Mouse (Mus musculus): ENCODE results near the gene Igdcc4. TPM values are rescaled to one million over a fixed set of nuclear protein-coding genes. Genes with fewer than 3 reads are reported as not detected.

Igdcc4 gene
- polyA plus RNA-seq, 1 experiment from 2014 or later = 8.9 TPM

DNA sequence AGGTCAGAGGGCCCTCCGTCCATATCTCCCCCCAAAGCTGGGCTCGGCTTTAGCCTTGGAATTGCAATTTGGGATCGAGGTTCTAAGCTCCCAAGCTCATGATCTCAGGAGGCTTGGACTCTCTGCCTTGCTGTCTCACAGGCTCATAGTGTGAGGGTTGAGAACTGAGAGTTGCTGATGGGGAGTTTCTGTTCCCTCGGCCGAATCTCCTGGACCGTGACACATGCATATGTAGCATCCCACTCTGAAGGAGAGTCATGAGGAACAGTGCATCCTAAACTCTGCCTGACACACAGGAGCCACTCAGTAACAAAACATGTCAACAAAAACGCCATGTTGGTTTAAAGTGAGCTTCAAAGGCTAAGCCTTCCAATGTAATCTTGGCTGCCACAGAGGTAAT lies 47.2 kb downstream of the Igdcc4 start:
- Histone ChIP-seq H3K36me3 (peaks cover 91% of the 10 kb centered on the region), H3K4me1 (peaks cover 99% of the 10 kb centered on the region), H3K27ac (replicated peaks) (peak overlapping the region; percentile 91), H3K4me3 (0 out of 2 replicates have a peak overlapping the region, but pooled peaks have one; percentile 23), H3K27me3 (ENCODE audit: low read depth, poor library complexity, severe bottlenecking) (no peaks in the 10 kb centered on the region), H3K9me3 (replicated peaks) (no peaks in the 10 kb centered on the region)
- 80% methylated on average over 7 of the region's 7 CpGs for WGBS
- DNase-seq (ENCODE audit: low spot score) = no peak

DNA sequence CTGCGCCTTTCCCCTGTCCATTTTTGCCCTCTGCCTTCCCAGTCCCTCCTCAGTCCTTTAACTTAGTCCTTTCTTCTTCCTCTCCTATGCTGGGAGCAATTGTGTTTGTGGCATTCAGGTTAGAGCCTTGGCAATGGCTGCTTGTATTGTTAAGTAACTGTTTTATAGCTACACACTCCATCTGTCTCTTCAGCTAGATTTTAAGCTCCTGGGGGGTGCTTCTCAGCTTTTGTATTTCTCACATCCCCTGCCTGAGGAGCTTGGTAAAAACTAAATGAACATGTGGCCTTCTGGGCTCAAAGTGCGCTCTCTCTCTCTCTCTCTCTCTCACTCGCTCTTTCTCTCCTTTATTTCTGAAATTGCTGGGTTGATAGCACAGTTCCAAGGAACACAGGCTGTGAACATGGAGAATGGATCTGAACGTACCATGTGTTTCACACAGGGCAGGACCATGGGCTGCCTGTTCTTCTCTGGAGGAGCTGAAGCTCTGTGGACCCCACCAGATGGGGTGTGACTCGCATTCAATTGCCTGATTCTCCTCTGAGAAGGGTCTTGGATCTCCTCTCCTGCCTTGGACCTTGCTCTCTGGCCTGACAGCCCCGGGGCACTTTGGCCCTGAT lies 51.5 kb downstream of the Igdcc4 start:
- Histone ChIP-seq H3K27me3 (ENCODE audit: low read depth, poor library complexity, severe bottlenecking) (no peaks in the 10 kb centered on the region), H3K27ac (replicated peaks) (peak overlapping the region; percentile 91), H3K9me3 (replicated peaks) (no peaks in the 10 kb centered on the region), H3K36me3 (peaks cover 90% of the 10 kb centered on the region), H3K4me1 (peaks cover 99% of the 10 kb centered on the region), H3K4me3 (peak overlapping the region; percentile 32)
- WGBS = 35% methylated on average over 6 of the region's 6 CpGs
- DNase-seq (ENCODE audit: low spot score) = no peak

DNA sequence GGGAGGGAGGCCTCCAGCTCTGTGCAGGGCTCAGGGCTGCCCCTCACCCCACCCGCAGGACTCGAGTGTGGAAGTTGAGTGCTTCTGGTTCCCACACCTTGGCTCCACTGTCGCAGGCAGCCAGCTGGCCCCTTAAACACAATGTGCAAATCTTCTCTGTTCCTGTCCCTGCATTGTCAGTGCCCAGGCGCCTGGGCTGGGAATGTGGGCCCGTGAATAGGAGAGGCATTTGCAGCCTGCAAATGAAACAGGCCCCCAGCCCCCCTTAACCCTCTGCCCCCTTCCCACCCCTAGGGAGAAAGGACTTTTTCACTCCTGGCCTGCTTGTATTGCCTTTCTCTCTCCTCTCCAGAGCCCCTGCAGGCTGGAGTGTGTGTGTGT lies 52.0 kb downstream of the Igdcc4 start:
- WGBS = 7% methylated on average over 5 of the region's 5 CpGs
- Histone ChIP-seq H3K4me1 (peaks cover 99% of the 10 kb centered on the region), H3K27ac (replicated peaks) (peak overlapping the region; percentile 91), H3K9me3 (replicated peaks) (no peaks in the 10 kb centered on the region), H3K4me3 (peak overlapping the region; percentile 32), H3K27me3 (ENCODE audit: low read depth, poor library complexity, severe bottlenecking) (no peaks in the 10 kb centered on the region), H3K36me3 (peaks cover 90% of the 10 kb centered on the region)
- peak; percentile 84 for DNase-seq (ENCODE audit: low spot score)

DNA sequence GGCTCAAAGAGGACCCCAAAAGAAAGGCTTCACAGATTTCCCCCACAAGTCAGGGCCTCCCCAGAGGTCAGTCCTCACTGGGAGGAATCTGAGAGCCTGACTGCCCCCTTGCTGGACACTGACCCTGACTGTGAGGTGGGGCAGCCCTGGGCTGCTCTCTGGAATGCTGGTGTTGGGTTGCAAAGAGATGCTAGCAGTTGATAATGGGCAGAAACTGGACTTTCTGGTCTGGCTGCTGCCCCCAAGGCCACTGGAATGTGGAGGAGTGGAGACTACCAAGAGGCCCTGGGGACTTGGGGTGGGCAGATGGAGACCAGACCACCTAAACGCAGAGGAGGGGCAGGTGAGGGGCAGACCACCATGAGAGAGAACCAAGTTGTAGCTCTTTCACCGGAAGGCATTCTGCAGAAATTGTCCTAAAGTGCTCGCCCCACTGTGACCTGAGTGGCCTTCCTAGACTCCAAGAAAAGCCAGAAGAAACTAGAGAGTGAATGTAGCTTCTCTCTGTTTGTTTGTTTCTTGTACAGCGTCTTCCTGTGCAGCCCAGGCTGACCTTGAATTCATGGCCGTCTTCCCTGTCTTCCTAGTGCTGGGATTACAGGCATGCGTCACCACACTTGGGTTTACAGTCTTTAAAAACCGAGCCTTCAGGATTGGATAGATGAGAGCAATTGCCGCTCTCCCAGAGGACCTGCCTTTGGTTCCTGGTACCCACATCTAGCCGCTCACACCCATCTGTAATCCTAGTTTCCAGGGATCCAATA lies 53.6 kb downstream of the Igdcc4 start:
- Histone ChIP-seq H3K4me3 (peak overlapping the region; percentile 32), H3K9me3 (replicated peaks) (no peaks in the 10 kb centered on the region), H3K36me3 (peaks cover 88% of the 10 kb centered on the region), H3K27me3 (ENCODE audit: low read depth, poor library complexity, severe bottlenecking) (no peaks in the 10 kb centered on the region), H3K27ac (replicated peaks) (peak overlapping the region; percentile 91), H3K4me1 (peaks cover 99% of the 10 kb centered on the region)
- WGBS = 66% methylated on average over 9 of the region's 9 CpGs
- peak; percentile 43 for DNase-seq (ENCODE audit: low spot score)

DNA sequence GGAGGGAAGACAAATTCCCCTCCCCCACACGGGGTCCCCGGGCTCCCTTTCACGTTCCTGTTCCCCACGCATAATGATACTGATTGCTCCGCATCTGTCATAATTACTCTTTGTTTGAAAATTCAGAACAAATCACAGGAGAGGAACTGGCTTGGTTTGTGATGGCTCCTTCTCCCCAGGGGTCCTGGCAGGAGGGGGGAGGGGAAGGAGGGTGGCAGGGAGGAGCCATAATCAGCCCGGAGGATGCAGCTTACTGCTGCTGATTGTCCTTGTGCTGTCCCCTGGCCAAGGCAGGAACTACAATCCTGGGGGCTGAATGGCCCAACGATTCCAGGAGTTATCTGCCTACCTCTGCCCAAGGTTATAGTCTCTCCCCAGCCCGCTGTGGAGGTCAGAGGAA lies 55.3 kb downstream of the Igdcc4 start:
- DNase-seq (ENCODE audit: low spot score) = peak; percentile 51

DNA sequence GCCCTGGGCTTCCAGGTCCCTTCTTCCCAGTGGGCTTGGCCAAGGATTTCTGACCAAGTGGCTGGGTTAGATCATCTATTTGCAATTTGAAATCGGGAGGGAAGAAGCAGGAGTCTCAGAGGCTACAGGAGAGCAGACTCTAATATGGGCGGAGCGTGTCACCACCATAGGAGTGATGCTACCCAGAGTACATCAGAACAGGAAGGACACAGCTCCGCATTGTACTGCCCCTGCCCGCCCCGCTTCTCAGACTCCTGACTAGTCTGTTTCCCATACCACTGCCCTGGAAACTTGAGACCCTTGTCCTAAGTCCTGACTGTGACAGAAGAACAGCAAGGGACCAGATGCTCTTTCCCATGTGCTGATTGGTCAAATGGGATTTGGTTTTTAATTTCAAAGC lies 56.3 kb downstream of the Igdcc4 start:
- no peak for DNase-seq (ENCODE audit: low spot score)
- Histone ChIP-seq H3K27me3 (ENCODE audit: low read depth, poor library complexity, severe bottlenecking) (no peaks in the 10 kb centered on the region), H3K4me1 (peaks cover 100% of the 10 kb centered on the region), H3K36me3 (peaks cover 71% of the 10 kb centered on the region), H3K4me3 (peak overlapping the region; percentile 34; the same call in 1 of the 2 replicates), H3K27ac (replicated peaks) (peak overlapping the region; percentile 91), H3K9me3 (replicated peaks) (no peaks in the 10 kb centered on the region)
- 31% methylated on average over 6 of the region's 6 CpGs for WGBS

More for the DNA sequence above, 55.3 kb downstream of the Igdcc4 start:
- 10% methylated on average over 8 of the region's 8 CpGs for WGBS
- peaks cover 80% of the 10 kb centered on the region for H3K36me3 ChIP-seq
- H3K9me3 ChIP-seq (replicated peaks) = no peaks in the 10 kb centered on the region
- H3K27ac ChIP-seq (replicated peaks) = peak overlapping the region; percentile 91
- peaks cover 100% of the 10 kb centered on the region for H3K4me1 ChIP-seq
- peak overlapping the region; percentile 34 for H3K4me3 ChIP-seq
- no peaks in the 10 kb centered on the region for H3K27me3 ChIP-seq (ENCODE audit: low read depth, poor library complexity, severe bottlenecking)

DNA sequence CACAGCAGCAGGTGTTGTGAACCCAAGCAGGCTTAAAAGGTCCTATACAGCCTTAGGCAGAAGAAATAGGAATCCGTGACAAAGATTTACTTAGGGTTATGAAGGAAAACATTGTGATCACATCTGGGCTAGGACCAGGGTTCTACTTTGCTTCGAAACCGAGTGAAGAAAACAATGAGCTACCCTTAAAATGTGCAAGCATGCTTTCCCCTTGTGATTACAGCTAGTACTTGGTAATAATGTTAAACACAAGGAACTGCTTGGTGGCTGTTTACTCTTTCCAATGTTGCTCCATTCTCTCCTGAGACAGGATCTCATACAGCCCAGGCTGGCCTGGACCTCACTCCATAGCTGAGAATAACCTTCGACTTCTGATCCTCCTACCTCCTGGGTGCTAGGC lies 59.9 kb downstream of the Igdcc4 start:
- Histone ChIP-seq H3K36me3 (peaks cover 65% of the 10 kb centered on the region), H3K4me3 (peak overlapping the region; percentile 50), H3K27ac (replicated peaks) (peak overlapping the region; percentile 94), H3K4me1 (peaks cover 100% of the 10 kb centered on the region), H3K9me3 (replicated peaks) (no peaks in the 10 kb centered on the region), H3K27me3 (ENCODE audit: low read depth, poor library complexity, severe bottlenecking) (no peaks in the 10 kb centered on the region)
- WGBS = 6% methylated on average over 4 of the region's 4 CpGs
- no peak for DNase-seq (ENCODE audit: low spot score)

DNA sequence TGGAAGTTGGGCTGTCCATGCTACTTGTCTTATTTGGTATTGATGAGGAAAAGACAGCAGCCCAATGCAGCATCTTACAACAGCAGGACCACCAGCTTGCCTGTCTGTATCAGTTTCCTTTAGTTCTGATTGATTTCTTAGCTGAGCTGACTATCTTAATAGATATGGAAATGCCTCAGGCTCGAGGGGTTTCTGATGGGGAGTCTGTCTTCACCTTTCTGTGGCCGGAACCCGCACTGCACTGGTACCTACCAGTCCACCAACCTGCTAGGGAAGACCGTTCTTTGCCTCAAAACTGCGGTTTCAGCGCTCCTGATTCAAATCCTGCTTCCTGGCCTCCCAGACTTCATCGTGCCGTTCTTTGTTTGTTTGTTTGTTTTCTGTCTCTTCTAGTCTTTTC lies 60.6 kb downstream of the Igdcc4 start:
- Histone ChIP-seq H3K4me1 (peaks cover 100% of the 10 kb centered on the region), H3K4me3 (peak overlapping the region; percentile 50), H3K36me3 (peaks cover 65% of the 10 kb centered on the region), H3K27ac (replicated peaks) (peak overlapping the region; percentile 94), H3K9me3 (replicated peaks) (no peaks in the 10 kb centered on the region), H3K27me3 (ENCODE audit: low read depth, poor library complexity, severe bottlenecking) (no peaks in the 10 kb centered on the region)
- WGBS = 4% methylated on average over 8 of the region's 8 CpGs
- peak; percentile 51 for DNase-seq (ENCODE audit: low spot score)

DNA sequence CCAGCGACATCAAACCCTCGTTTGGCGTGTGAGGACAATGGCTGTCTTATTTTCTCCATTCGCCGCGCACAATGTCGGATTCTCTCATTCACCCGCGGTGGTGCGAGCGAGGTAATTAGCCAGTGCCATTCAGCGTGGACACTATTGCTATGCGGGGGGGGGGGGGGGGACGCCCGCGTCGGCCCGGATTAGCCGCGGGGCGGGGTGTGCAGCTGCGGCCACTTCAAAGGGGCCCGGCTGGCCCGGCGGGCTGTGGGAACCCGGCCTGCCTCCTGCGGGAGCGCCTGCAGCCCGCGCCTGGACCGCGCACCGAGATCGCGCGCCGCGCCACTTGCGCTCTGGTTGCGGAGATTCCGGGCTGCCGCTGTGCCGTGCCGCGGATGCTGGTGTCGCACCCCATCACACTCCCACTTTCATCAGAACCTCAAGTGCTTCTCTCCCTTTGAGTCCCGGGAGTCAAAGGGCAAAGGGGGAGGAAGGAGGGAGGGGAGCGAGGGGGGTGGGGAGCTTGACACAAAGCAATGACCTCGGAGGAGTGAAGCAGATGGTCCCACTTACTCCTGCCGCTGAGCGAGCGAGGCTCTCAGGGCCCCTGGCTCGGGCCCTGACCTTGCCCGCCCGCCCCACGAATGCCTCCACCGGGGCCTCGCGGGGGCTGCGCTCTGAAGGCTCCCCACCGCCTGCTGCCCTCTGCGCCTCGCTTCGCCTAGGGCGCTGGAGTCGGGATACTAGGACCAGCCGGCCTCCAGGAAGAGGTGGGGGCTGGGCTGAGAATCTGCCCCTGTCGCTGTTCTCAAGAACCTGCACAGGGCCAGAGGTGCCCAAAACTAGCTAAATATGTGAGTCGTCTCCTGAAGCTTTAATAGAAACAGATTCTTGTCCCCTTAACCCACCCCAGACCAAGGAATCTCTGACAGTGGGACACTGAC lies 61.7 kb downstream of the Igdcc4 start:
- Histone ChIP-seq H3K36me3 (peaks cover 58% of the 10 kb centered on the region), H3K27ac (replicated peaks) (peak overlapping the region; percentile 94), H3K9me3 (replicated peaks) (no peaks in the 10 kb centered on the region), H3K4me1 (peaks cover 100% of the 10 kb centered on the region), H3K27me3 (ENCODE audit: low read depth, poor library complexity, severe bottlenecking) (no peaks in the 10 kb centered on the region), H3K4me3 (peak overlapping the region; percentile 50)
- WGBS = under 1% methylated on average over 57 of the region's 69 CpGs
- DNase-seq (ENCODE audit: low spot score) = peak; percentile 95

DNA sequence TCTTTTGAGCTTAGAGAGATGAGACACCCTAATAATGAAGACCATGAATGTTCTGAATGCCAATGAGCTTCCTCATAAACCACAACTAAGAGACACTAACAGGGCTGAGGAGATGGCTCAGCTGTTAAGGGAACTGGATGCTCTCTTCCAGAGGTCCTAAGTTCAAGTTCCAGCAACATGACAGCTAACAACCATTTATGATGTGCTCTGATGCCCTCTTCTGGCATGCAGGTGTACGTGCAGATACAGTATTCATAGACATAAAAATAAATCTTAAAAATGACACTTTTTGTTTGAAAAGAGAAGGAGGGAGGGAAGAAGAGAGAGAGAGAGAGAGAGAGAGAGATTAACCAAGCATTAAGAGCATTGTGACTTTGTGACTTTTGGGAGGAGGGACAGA lies 63.6 kb downstream of the Igdcc4 start:
- peaks cover 56% of the 10 kb centered on the region for H3K36me3 ChIP-seq
- DNase-seq (ENCODE audit: low spot score) = no peak
- WGBS = 26% methylated on average over 1 of the region's 1 CpGs
- H3K4me1 ChIP-seq = peaks cover 100% of the 10 kb centered on the region
- H3K9me3 ChIP-seq (replicated peaks) = no peaks in the 10 kb centered on the region
- H3K27me3 ChIP-seq (ENCODE audit: low read depth, poor library complexity, severe bottlenecking) = no peaks in the 10 kb centered on the region
- H3K4me3 ChIP-seq = no peak overlapping the region
- H3K27ac ChIP-seq (replicated peaks) = peak overlapping the region; percentile 86

DNA sequence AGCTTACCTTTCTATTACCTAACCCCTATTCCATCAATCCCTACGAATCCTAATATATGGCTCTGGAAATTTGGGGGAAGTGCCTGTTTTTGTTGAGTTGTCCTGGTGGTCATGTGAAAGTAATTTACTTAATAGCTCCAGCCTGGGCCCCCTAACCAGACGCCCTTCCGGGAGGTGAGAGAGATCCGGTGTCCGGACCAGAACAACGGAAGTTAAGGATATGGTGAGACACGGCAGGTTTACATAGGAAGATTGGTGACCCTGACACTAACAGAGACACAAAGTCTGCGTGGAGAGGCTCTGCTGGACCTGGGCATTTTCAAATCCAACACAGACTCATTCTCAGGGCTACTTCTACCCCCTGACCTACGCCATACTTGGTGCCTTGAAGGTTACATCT lies 65.1 kb downstream of the Igdcc4 start:
- Histone ChIP-seq H3K27me3 (ENCODE audit: low read depth, poor library complexity, severe bottlenecking) (no peaks in the 10 kb centered on the region), H3K36me3 (peaks cover 62% of the 10 kb centered on the region), H3K9me3 (replicated peaks) (no peaks in the 10 kb centered on the region), H3K27ac (replicated peaks) (peak overlapping the region; percentile 86), H3K4me1 (peaks cover 93% of the 10 kb centered on the region), H3K4me3 (no peak overlapping the region; the same call in 1 of the 2 replicates)
- no peak for DNase-seq (ENCODE audit: low spot score)
- WGBS = 73% methylated on average over 9 of the region's 9 CpGs

DNA sequence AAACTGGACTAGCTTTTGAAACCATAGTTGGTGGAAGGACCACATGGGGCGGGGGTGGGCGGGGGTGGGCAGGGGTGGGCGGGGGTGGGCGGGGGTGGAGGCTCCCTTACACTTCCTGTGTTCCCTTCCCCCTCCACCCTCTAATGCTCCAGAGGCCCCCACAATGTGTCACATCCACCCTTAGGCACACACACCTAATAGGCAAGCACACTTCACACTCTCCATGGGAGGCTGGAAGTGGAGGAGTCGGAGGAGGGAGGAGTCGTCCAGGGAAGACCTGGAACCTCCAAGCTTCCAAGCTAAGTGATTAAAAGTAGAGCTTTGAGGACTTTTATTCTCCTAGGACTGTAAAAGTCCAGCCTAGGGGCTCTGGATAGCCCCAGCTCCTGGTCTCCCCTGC lies 67.2 kb downstream of the Igdcc4 start:
- Histone ChIP-seq H3K36me3 (peaks cover 84% of the 10 kb centered on the region), H3K4me1 (peaks cover 83% of the 10 kb centered on the region), H3K27me3 (ENCODE audit: low read depth, poor library complexity, severe bottlenecking) (no peaks in the 10 kb centered on the region), H3K4me3 (peak overlapping the region; percentile 33; the same call in 1 of the 2 replicates), H3K27ac (replicated peaks) (peak overlapping the region; percentile 86), H3K9me3 (replicated peaks) (no peaks in the 10 kb centered on the region)
- 58% methylated on average over 6 of the region's 6 CpGs for WGBS
- DNase-seq (ENCODE audit: low spot score) = no peak

All from midbrain, embryonic 10.5 days (tissue).